Mouse (Mus musculus) midbrain, embryonic 10.5 days (tissue): Measurements from ENCODE around the gene Idnk. TPM values are rescaled to one million over a fixed set of nuclear protein-coding genes. Genes with fewer than 3 reads are reported as not detected.
"Not testable (repeated sequence)": the region's sequence is repeated elsewhere in the genome, so short reads cannot be mapped to it uniquely, and the experiment has no call there.

Experiments used
- DNase-seq: peaks from one replicate; pipeline ENCODE4 v3.0.0-alpha.2; 2017; ENCODE audit warnings: low spot score
- H3K27ac ChIP-seq: fragments of 300-500 bp; sonication (generic); replicated peaks from 2 replicates; pipeline ENCODE4 v1.5.1; 2016; ENCODE audit warnings: mild to moderate bottlenecking
- H3K27me3 ChIP-seq: fragments of 300-500 bp; sonication (generic); 2 replicates; pipeline ENCODE4 v1.6.1; 2016; ENCODE audit warnings: low read depth, mild to moderate bottlenecking; ENCODE audit not compliant: poor library complexity, severe bottlenecking
- H3K36me3 ChIP-seq: fragments of 300-500 bp; sonication (generic); 2 replicates; pipeline ENCODE4 v1.6.1; 2016; ENCODE audit warnings: mild to moderate bottlenecking, moderate library complexity
- H3K4me1 ChIP-seq: fragments of 300-500 bp; sonication (generic); 2 replicates; pipeline ENCODE4 v1.6.1; 2016
- H3K4me3 ChIP-seq: fragments of 300-500 bp; sonication (generic); 2 replicates; pipeline ENCODE4 v1.5.1; 2016; ENCODE audit warnings: mild to moderate bottlenecking, moderate library complexity
- H3K9me3 ChIP-seq: fragments of 300-500 bp; sonication (generic); replicated peaks from 2 replicates; pipeline ENCODE4 v1.6.1; 2016; ENCODE audit warnings: mild to moderate bottlenecking
- WGBS: fragments of 180-500 bp; shearing (Covaris S2); methylation state at CpG from one replicate; pipeline ENCODE4 v1.1.7; 2016; 5-methylcytosine and 5-hydroxymethylcytosine counted together
- polyA plus RNA-seq: library from polyadenylated mRNA; unstranded; fragments of >200 nt; fragmentation: Nextera tagmentation; extraction: Ambion mirVana; gene quantifications from 2 replicates; pipeline ENCODE4 v1.2.1, GENCODE M21; 2016

Idnk gene
- polyA plus RNA-seq, 1 experiment from 2014 or later: 56.1 TPM

- Histone ChIP-seq H3K9me3 (no peaks in the 10 kb centered on the region), H3K27me3 (no peaks in the 10 kb centered on the region), H3K4me3 (peak overlapping the region; percentile 97), H3K27ac (peak overlapping the region; percentile 100; the same call in 1 of the 2 replicates), H3K4me1 (peaks cover 37% of the 10 kb centered on the region), H3K36me3 (peaks cover 25% of the 10 kb centered on the region)
- 41% methylated on average over 7 of the region's 7 CpGs for WGBS
- peak; percentile 40 for DNase-seq
Observed at GRCm38 (mm10) chr13:58126126-58126525, 31.3 kb upstream of the Idnk start.

- H3K27ac ChIP-seq: peak overlapping the region; percentile 100
- no peaks in the 10 kb centered on the region for H3K27me3 ChIP-seq
- under 1% methylated on average over 89 of the region's 92 CpGs for WGBS
- H3K9me3 ChIP-seq: no peaks in the 10 kb centered on the region
- DNase-seq: no peak
- H3K36me3 ChIP-seq: peaks cover 25% of the 10 kb centered on the region
- peak overlapping the region; percentile 97 for H3K4me3 ChIP-seq
- peaks cover 37% of the 10 kb centered on the region for H3K4me1 ChIP-seq
Observed at GRCm38 (mm10) chr13:58126862-58127765, 30.3 kb upstream of the Idnk start.

GRCm38 (mm10) chr13:58127766-58128361, 29.6 kb upstream of the Idnk start:
- Histone ChIP-seq H3K27ac (peak overlapping the region; percentile 100), H3K9me3 (no peaks in the 10 kb centered on the region), H3K27me3 (no peaks in the 10 kb centered on the region), H3K4me3 (peak overlapping the region; percentile 97), H3K4me1 (peaks cover 37% of the 10 kb centered on the region), H3K36me3 (peaks cover 25% of the 10 kb centered on the region)
- DNase-seq: peak; percentile 69
- WGBS: under 1% methylated on average over 72 of the region's 81 CpGs

GRCm38 (mm10) chr13:58128396-58128767, 29.1 kb upstream of the Idnk start, which contains the start of gene Hnrnpa0:
Gene Hnrnpa0, minus strand, starts transcription at chr13:58128556.
- no peaks in the 10 kb centered on the region for H3K27me3 ChIP-seq
- peak within 1 kb of the TSS; percentile 100 for H3K27ac ChIP-seq
- peak; percentile 96 for DNase-seq
- H3K36me3 ChIP-seq: peaks cover 25% of the 10 kb centered on the region
- peak within 1 kb of the TSS; percentile 97 for H3K4me3 ChIP-seq
- no peaks in the 10 kb centered on the region for H3K9me3 ChIP-seq
- peaks cover 37% of the 10 kb centered on the region for H3K4me1 ChIP-seq
- under 1% methylated on average over 59 of the region's 62 CpGs for WGBS

- peak overlapping the region; percentile 97 for H3K4me3 ChIP-seq
- peaks cover 33% of the 10 kb centered on the region for H3K4me1 ChIP-seq
- no peaks in the 10 kb centered on the region for H3K27me3 ChIP-seq
- WGBS: under 1% methylated on average over 83 of the region's 83 CpGs
- DNase-seq: peak; percentile 98
- peaks cover 25% of the 10 kb centered on the region for H3K36me3 ChIP-seq
- no peaks in the 10 kb centered on the region for H3K9me3 ChIP-seq
- peak overlapping the region; percentile 100 for H3K27ac ChIP-seq
Observed at GRCm38 (mm10) chr13:58128768-58129671, 28.4 kb upstream of the Idnk start.

GRCm38 (mm10) chr13:58129687-58130246, 27.7 kb upstream of the Idnk start:
- peaks cover 25% of the 10 kb centered on the region for H3K36me3 ChIP-seq
- DNase-seq: no peak
- peaks cover 25% of the 10 kb centered on the region for H3K4me1 ChIP-seq
- no peaks in the 10 kb centered on the region for H3K9me3 ChIP-seq
- peak overlapping the region; percentile 100 for H3K27ac ChIP-seq
- peak overlapping the region; percentile 97 for H3K4me3 ChIP-seq
- 47% methylated on average over 4 of the region's 4 CpGs for WGBS
- no peaks in the 10 kb centered on the region for H3K27me3 ChIP-seq

- no peak for DNase-seq
- H3K4me3 ChIP-seq: no peak overlapping the region
- 54% methylated on average over 3 of the region's 3 CpGs for WGBS
- no peak overlapping the region for H3K27ac ChIP-seq
- H3K36me3 ChIP-seq: peaks cover 8% of the 10 kb centered on the region
- peaks cover 12% of the 10 kb centered on the region for H3K4me1 ChIP-seq
- no peaks in the 10 kb centered on the region for H3K27me3 ChIP-seq
- no peaks in the 10 kb centered on the region; the same call in 1 of the 2 replicates for H3K9me3 ChIP-seq
Observed at GRCm38 (mm10) chr13:58131692-58132091, 25.8 kb upstream of the Idnk start.

- H3K9me3 ChIP-seq, H3K27ac ChIP-seq, DNase-seq, H3K27me3 ChIP-seq, H3K36me3 ChIP-seq, H3K4me3 ChIP-seq: not testable (repeated sequence)
- H3K4me1 ChIP-seq: peaks cover 14% of the 10 kb centered on the region; the same call in 1 of the 2 replicates
- 95% methylated on average over 8 of the region's 8 CpGs for WGBS
Observed at GRCm38 (mm10) chr13:58146603-58147002, 10.8 kb upstream of the Idnk start.

GRCm38 (mm10) chr13:58147760-58148159, 9.7 kb upstream of the Idnk start:
- Histone ChIP-seq H3K9me3 (peaks cover 8% of the 10 kb centered on the region; the same call in 1 of the 2 replicates), H3K4me3 (no peak overlapping the region), H3K27me3 (no peaks in the 10 kb centered on the region), H3K4me1 (peaks cover 14% of the 10 kb centered on the region; the same call in 1 of the 2 replicates), H3K27ac (no peak overlapping the region), H3K36me3 (no peaks in the 10 kb centered on the region)
- DNase-seq: no peak
- 87% methylated on average over 1 of the region's 1 CpGs for WGBS

- peak overlapping the region; percentile 56 for H3K4me3 ChIP-seq
- under 1% methylated on average over 17 of the region's 17 CpGs for WGBS
- no peaks in the 10 kb centered on the region for H3K27me3 ChIP-seq
- H3K4me1 ChIP-seq: peaks cover 14% of the 10 kb centered on the region; the same call in 1 of the 2 replicates
- no peaks in the 10 kb centered on the region for H3K36me3 ChIP-seq
- peak; percentile 86 for DNase-seq
- peak overlapping the region; percentile 69 for H3K27ac ChIP-seq
- H3K9me3 ChIP-seq: peaks cover 8% of the 10 kb centered on the region; the same call in 1 of the 2 replicates
Observed at GRCm38 (mm10) chr13:58148256-58148831, 9.1 kb upstream of the Idnk start.

GRCm38 (mm10) chr13:58149033-58149558, 8.4 kb upstream of the Idnk start:
- H3K4me3 ChIP-seq: peak overlapping the region; percentile 56
- 41% methylated on average over 5 of the region's 5 CpGs for WGBS
- H3K27me3 ChIP-seq: no peaks in the 10 kb centered on the region
- H3K36me3 ChIP-seq: no peaks in the 10 kb centered on the region
- H3K27ac ChIP-seq: no peak overlapping the region
- DNase-seq: peak; percentile 35
- H3K9me3 ChIP-seq: peaks cover 8% of the 10 kb centered on the region; the same call in 1 of the 2 replicates
- H3K4me1 ChIP-seq: peaks cover 14% of the 10 kb centered on the region; the same call in 1 of the 2 replicates
